Comparison of ENCODE assay signal across 8 mouse cellular contexts in genomic region chr9:106367001-106367400, GRCm38 (mm10). TPM values are rescaled to one million over a fixed set of nuclear protein-coding genes. Genes with fewer than 3 reads are reported as not detected.
A peak's percentile ranks its signal among the peaks of the same experiment; 100 is the strongest.
DNase-seq lines count a peak whose midpoint lies in the region; ATAC-seq and TF ChIP-seq lines count a peak whose summit lies in the region.

No protein-coding gene starts in this region.

- no peaks in the 10 kb centered on the region for H3K27me3 ChIP-seq in thymus, adult 2 months (ENCODE audit: control insufficient read depth, insufficient read depth, low read length)
- H3K27me3 ChIP-seq in forebrain, embryonic 12.5 days: peaks cover 6% of the 10 kb centered on the region; the same call in 1 of the 2 replicates
- H3K27me3 ChIP-seq in liver, embryonic 15.5 days: peaks cover 41% of the 10 kb centered on the region

- peak overlapping the region; percentile 47 for H3K4me3 ChIP-seq in thymus, adult 2 months (ENCODE audit: control insufficient read depth, insufficient read depth, low read length)
- peak overlapping the region; percentile 89 for H3K4me3 ChIP-seq in forebrain, embryonic 12.5 days (replicated peaks)
- peak overlapping the region; percentile 59 for H3K4me3 ChIP-seq in liver, embryonic 15.5 days (replicated peaks)

- H3K4me2 ChIP-seq in forebrain, embryonic 12.5 days: peak overlapping the region; percentile 86
- peak overlapping the region; percentile 100 for H3K4me2 ChIP-seq in liver, embryonic 15.5 days

- H3K4me1 ChIP-seq in thymus, adult 2 months (replicated peaks; ENCODE audit: control insufficient read depth, insufficient read depth, low read length): peaks cover 37% of the 10 kb centered on the region
- H3K4me1 ChIP-seq in forebrain, embryonic 12.5 days: peaks cover 45% of the 10 kb centered on the region
- H3K4me1 ChIP-seq in liver, embryonic 15.5 days (replicated peaks): peaks cover 54% of the 10 kb centered on the region

- no peak overlapping the region for H3K27ac ChIP-seq in thymus, adult 2 months (ENCODE audit: control insufficient read depth, insufficient read depth, low read length)
- no peak overlapping the region for H3K27ac ChIP-seq in forebrain, embryonic 12.5 days
- H3K27ac ChIP-seq in liver, embryonic 15.5 days (replicated peaks): no peak overlapping the region

- peak overlapping the region; percentile 47; the same call in 1 of the 2 replicates for H3K9ac ChIP-seq in forebrain, embryonic 12.5 days
- H3K9ac ChIP-seq in liver, embryonic 15.5 days: peak overlapping the region; percentile 39

- DNase-seq in thymus, adult 2 months: no peak
- DNase-seq in thymus, postnatal 4 days: no peak
- peak; percentile 29 for DNase-seq in yolk sac, embryonic 10.5 days (ENCODE audit: low spot score)
- no peak for DNase-seq in layer of hippocampus, postnatal 14 days (ENCODE audit: low spot score in 2 of 2)
- DNase-seq in thymus, postnatal 36 days: no peak
- DNase-seq in adrenal gland, postnatal 25 days: no peak

- WGBS in thymus, adult 2 months: 19% methylated on average over 5 of the region's 5 CpGs
- WGBS in forebrain, embryonic 12.5 days: 16% methylated on average over 5 of the region's 5 CpGs
- 17% methylated on average over 5 of the region's 5 CpGs for WGBS in liver, embryonic 15.5 days (ENCODE audit: insufficient replicate concordance)

- no peaks in the 10 kb centered on the region for H3K9me3 ChIP-seq in forebrain, embryonic 12.5 days
- H3K9me3 ChIP-seq in liver, embryonic 15.5 days (replicated peaks): no peaks in the 10 kb centered on the region

- no peak for TF ChIP-seq CTCF in thymus, adult 2 months (IDR thresholded peaks at IDR 0.05; ENCODE audit: borderline replicate concordance, control insufficient read depth, extremely low read depth, insufficient read depth, low read length, poor library complexity)

- H3K36me3 ChIP-seq in thymus, adult 2 months (ENCODE audit: control insufficient read depth, insufficient read depth, low read length): no peaks in the 10 kb centered on the region
- H3K36me3 ChIP-seq in forebrain, embryonic 12.5 days (replicated peaks): peaks cover 12% of the 10 kb centered on the region; the same call in 1 of the 2 replicates
- no peaks in the 10 kb centered on the region for H3K36me3 ChIP-seq in liver, embryonic 15.5 days (replicated peaks)

- 0 out of 2 replicates have a peak, but pooled peaks have one; percentile 7 for TF ChIP-seq POLR2A in thymus, adult 2 months (IDR thresholded peaks at IDR 0.05; ENCODE audit: control insufficient read depth, extremely low read depth, insufficient read depth, low read length, poor library complexity)

- ATAC-seq in forebrain, embryonic 12.5 days (ENCODE audit: low FRiP score): no peak
- ATAC-seq in liver, embryonic 15.5 days (ENCODE audit: insufficient read depth): no peak

RNA-seq across cellular contexts. Expression of gene Dusp7, which starts 1.4 kb away (rescaled TPM):
- polyA plus RNA-seq in thymus, adult 2 months (2012; rRNA removed): 75.3 and 86.0 TPM in 2 replicates
- 12.1 and 16.3 TPM in 2 replicates for polyA plus RNA-seq in forebrain, embryonic 12.5 days (2016; fragmentation: Nextera tagmentation; extraction: Ambion mirVana)
- 3.4 and 5.1 TPM in 2 replicates for polyA plus RNA-seq in liver, embryonic 15.5 days (2015; fragmentation: Nextera tagmentation; extraction: Ambion mirVana)
- 10 to 100 TPM; 65.2 to 70.3 TPM for total RNA-seq in layer of hippocampus, postnatal 14 days (2021)
- 16.7 and 20.6 TPM in 2 replicates for total RNA-seq in adrenal gland, postnatal 25 days (2021)
